Mouse (Mus musculus) bone marrow, adult 2 months (tissue): ENCODE data around the gene Baz2b.

Source experiments
- CTCF ChIP-seq: fragments of 200-500 bp; IDR thresholded peaks from 2 replicates; pipeline ENCODE4 v1.5.1; 2011; ENCODE audit warnings: low read length, control low read depth; ENCODE audit not compliant: control insufficient read depth, insufficient read depth
- POLR2A ChIP-seq: fragments of 200-500 bp; IDR thresholded peaks from 2 replicates; pipeline ENCODE4 v1.6.1; 2011; ENCODE audit warnings: low read depth, mild to moderate bottlenecking, control low read depth, low read length, borderline replicate concordance; ENCODE audit not compliant: control insufficient read depth

DNA sequence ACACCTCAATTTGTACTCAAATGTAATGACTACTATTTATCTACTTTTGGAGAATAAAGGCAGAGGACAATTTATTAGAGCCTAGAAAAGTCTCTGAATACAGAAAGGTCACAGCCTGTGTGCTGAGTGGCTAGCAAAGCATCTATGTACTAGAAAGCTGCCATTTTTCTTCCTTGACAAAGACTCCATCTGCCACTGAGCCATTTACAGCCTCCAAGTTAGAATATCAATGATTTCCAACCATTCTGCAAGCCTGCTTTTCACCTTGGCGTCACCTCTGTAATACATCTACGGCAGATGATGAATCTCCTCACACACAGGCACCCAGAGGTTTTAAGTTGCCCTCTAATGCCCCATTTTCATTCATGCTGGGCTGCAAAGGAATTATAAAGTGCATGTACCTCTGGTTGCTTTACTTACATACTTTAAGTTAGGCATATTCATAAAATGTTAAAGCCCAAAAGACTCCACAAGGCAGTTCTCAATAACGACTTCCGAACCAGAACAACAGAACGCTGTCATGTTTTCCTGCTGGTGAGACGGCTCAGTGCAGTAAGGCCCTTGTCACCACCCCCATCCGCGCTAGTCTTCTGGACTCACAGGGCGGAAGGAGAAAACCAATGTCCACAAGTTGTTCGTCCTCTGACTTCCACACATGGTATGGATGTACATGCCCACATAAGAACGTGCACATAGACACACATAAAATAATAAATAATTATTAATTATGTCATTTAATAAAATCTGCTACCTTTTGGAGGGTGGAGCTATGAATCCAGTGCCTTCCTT is 156.2 kb downstream of the Baz2b start:
- no peak for TF ChIP-seq CTCF
- no peak for TF ChIP-seq POLR2A
